Mouse (Mus musculus) cortical plate, adult 2 months (tissue): ENCODE results near the gene Rasal1.

ENCODE experiments used
- CTCF ChIP-seq: fragments of 200-500 bp; IDR thresholded peaks from 2 replicates; pipeline ENCODE4 v1.5.1; 2011; ENCODE audit warnings: mild to moderate bottlenecking, control low read depth, low read length; ENCODE audit not compliant: insufficient read depth; ENCODE audit errors: extremely low read depth
- POLR2A ChIP-seq: fragments of 200-500 bp; IDR thresholded peaks from 2 replicates; pipeline ENCODE4 v1.6.1; 2011; ENCODE audit warnings: mild to moderate bottlenecking, low read length, control low read depth; ENCODE audit not compliant: insufficient read depth; ENCODE audit errors: extremely low read depth

DNA sequence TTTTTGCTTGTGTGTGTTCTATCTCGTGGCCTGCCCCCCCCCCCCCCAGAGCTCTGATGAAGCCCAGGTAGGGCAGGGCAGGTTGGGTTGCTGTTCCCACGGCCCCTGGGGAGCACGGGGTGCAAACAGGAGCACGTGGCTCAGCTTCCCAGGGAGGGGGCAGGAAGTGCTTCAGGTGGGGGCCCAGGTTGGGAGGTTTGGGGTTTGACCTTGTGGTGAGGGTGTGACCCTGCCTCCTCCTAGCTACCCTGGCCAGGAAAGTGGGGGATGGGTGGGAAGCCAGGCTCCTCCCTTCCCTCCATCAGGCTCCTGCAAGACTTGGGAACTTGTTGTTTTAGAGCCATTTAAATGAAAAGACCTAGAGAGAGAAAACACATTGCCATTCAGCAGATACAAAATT, 39.8 kb downstream of the Rasal1 start:
- no peak for TF ChIP-seq CTCF
- TF ChIP-seq POLR2A, result no peak
